Mouse (Mus musculus): ENCODE measurements at regions not wholly inside any gene's neighbourhood (a gene's known extent, or its start where the extent isn't known, plus 50 kb on each side); places are given as distances from the start of the nearest gene placed in this dataset.

DNA sequence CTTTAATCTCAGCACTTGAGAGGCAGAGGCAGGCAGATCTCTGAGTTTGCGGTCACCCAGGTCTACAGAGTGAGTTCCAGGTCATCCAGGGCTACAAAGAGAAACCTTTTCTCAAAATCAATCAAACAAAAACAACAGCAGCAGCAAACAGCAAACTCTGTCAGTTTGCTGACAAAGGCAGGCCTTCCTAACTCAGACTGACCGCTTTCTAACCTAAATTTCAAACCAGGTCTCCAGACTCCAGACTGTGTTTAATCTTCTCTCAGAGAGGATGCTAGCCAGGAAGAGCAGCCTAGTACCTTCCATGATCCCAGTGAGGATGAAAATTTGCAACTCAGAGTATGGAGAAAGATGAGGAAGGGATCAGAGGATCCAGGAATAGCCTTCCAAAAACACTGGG, 185.7 kb upstream of the Cpeb2 start:
- DNase-seq (ENCODE audit: extremely low spot score, low spot score), result no peak

DNA sequence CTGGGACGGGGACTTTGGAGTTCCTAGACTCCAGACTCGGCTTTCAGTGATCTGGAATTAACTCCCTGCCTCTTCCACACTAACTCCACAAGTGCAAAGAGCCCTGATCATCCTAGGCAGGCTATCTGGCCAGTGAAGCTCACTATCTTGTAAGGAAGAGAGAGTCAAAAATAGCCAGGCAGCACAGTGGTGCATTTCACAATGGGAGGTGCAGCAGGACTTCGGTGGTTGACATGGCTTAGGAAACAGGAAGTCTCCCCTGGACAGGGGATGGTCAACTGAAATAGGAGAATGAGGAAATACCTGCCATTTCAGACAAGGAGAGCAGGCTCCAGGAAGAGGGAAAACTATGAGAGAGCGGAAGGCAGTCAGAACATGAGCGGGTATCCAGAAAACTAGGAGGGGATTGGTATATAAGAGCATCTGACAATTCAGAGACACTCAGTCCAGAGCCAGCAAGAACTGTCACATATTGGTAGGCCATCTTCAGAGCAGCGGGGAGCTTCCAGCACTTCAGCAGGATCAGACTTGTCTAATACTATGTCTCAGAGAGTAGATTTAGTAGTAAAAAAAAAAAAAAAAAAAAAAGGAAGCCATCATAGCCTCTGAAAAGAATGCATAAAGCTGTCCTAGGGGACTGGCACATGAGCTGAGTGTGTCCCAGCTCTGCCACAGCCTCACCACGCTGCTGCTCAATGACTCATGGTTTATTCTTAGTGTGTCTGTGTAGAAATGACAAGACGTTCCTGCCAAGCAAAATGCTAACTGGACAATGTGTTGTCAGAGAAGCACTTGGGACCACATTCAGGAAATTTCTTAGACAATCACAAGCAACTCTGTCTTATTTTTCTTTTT, 184.5 kb upstream of the Cpeb2 start:
- DNase-seq (ENCODE audit: extremely low spot score, low spot score), result no peak

DNA sequence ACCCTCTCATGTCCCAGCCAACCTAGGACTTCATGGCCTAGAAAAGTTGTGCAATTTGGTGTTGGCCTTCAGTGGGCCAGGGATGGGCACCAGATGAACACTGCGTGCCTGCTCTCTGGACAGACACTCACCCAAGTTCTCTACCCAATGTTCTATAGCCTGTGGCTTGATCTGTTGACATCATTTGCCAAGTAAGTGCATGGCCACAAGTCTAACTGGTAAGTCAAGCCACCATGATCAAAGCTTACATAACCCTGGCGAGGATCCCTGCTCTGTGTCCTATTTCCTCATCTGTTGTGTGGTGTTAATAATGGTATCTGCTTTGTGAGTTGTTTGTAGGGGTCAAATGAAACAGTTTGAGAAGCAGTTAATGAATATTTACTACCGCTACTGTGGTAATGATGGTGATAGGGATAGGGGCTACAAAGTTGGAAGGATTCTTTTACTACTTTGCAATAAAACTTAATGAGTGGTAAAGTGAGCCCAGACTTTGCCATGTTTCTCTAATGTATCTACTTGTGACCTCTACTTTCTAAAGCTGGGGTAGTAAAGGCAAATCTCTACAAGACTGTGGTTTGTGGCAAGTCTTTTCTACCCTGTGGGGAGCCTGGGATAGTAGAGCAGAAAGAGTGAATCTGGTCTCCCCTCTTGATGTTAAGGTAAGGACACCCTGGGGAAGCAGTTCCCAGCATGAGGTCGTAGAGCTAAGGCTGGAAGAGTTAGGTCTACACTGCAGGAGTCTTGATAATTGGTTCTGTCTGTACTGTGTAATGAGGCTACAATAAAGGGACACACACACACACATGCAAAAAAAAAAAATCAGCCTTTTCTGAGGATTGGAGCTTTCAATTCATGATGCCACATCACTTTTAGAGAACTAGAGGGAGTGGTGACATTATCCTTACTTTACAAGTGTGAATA, 183.3 kb upstream of the Cpeb2 start:
- DNase-seq (ENCODE audit: extremely low spot score, low spot score), result no peak

DNA sequence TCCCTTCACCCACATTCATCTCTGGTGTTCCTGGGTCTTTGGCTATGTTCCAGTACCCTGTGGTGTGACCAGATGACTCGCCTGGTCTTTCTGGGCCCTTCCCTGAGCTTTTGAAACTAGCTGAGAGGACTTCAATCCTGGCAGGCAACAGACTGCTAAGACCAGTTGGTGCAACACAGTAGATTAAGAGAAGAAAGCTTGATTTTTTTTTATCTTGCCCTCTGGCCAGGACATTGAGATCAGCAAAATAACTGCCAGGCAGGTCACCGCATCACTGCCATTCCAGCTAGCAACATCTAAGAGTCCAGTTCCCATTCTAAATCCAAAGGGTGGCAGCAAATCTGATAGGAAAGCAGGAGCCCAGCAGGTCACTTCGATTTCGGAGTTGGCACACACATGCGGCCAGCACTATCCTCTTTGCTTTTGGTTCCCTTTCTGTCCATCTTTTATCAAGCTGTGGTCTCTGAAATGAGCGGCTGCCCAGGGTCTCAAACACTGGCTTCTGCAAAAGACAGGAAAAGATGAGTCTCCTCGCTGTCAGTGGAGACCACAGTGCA, 181.9 kb upstream of the Cpeb2 start:
- no peak for DNase-seq (ENCODE audit: extremely low spot score, low spot score)

DNA sequence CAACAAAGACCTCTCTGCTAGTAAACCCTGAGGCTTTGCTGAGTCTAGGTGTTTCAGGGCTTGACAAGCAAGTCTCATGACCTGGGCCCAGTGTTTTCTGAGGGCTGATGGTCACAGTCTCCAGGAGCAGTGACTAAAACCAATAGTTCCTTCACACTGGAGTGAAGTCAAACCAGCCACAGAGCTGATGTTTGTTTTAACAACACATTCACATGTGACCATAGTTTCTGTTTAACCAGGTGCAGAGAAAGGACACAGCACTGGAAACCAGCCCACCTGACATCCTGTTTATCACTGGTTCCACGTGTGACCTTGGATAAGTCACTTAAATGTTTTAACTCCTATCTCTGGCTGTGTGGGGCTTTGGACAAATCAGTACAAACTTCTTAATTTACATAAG, 180.3 kb upstream of the Cpeb2 start:
- DNase-seq (ENCODE audit: extremely low spot score, low spot score), result no peak

DNA sequence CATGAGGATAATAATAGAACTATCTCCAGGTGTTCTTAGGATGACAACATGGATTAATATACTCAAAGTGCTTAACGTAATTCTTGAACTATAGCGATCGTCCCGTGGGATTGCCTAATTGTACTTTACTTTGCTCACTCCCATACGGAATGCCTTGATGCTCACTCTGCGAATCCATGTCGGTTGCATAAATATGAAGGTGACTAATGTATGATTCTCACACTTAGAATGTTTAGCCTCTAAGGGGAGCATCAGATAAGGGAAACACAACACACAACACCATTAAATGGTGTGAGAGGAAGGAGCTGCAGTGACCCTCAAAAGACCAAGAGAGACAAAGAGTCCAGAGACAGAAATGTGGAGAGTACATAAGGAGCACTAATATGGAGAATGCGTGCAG, 178.4 kb upstream of the Cpeb2 start:
- DNase-seq (ENCODE audit: extremely low spot score, low spot score), result no peak

DNA sequence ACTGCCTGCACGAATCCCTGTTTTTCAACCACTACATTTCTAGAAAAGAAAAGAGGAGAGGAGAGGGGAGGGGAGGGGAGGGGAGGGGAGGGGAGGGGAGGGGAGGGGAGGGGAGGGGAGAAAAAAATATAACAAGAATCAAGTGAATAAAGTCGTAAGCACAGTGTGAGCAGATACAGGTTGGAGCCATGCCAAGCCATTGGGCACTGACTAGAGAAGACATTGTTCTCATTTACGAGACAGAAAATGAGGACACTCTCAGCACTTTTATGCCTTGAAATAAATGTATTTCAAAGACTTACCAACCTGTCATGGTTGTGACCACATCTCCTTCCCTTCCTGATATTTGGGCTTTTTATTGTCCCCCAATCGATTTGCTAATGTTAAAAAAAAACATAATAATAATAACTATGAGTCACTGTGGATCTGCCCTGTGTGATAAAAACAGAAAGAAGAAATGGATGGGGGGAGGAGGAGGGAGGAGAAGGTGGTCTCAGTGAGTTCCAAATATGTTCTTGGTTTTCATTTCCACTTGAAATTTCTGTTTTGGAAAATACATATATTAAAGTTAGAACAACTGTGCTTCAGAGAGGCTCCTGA, 177.8 kb upstream of the Cpeb2 start:
- DNase-seq (ENCODE audit: extremely low spot score, low spot score), result no peak

DNA sequence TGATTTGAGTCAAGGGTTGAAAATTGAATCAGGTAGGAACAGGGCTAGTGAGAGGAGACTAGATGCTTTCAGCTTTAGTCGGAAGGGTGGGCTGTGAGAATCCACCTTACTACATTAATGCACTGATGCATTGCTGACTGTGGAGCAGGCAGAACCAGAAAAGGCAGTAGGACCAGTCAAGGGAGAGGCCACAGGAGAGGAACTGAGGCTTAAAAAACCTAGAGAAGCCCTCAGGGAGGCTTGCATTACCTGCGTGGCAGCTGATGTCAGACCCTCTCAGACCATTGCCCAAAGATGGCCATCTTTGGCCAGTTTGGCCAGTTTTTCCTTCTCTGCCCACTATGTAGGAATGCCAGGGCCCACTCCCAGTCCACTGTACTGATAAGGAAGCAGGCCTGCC, 176.5 kb upstream of the Cpeb2 start:
- DNase-seq (ENCODE audit: extremely low spot score, low spot score), result no peak

DNA sequence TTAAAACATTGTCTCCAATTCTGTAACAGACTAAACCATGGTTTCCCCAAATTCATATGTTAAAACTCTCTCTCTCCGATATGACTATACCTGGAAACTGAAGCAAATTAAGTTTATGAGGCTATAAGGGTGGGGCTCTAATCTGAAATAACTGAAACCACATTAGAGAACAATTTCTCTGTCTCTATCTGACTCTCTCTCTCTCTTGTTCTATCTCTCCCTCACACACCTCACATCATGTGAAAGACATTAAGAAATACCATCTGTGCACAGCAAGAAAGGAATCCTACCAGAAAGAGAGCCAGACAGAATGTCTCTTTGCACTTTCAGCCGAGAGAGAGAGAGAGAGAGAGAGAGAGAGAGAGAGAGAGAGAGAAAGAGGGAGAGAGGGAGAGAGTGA, 171.7 kb upstream of the Cpeb2 start:
- DNase-seq (ENCODE audit: extremely low spot score, low spot score), result no peak

DNA sequence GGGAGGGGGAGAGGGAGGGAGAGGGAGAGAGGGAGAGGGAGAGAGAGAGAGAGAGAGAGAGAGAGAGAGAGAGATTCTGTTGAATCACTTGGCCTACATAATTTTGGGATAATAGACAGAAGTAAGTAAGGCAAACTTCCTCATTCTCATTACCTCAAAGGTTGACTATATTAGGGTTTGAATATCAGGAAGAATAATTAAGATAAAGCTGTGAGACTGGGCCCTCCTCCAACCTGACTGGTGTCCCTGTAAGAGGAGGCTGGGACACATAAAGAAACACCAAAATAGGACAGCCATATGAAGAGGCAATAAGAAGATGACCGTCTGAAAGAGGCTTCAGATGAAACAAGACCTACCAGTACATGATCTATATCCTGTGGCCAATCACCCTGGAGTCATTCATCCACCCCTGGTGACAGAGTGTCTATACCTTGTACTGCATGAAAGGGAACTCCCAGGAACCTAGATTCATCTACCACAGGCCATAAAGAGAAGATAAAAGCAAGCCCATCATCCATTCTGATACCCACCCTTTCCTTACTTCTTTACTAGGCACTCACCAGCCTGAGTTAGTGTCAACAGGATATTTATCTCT, 171.1 kb upstream of the Cpeb2 start:
- no peak for DNase-seq (ENCODE audit: extremely low spot score, low spot score)

DNA sequence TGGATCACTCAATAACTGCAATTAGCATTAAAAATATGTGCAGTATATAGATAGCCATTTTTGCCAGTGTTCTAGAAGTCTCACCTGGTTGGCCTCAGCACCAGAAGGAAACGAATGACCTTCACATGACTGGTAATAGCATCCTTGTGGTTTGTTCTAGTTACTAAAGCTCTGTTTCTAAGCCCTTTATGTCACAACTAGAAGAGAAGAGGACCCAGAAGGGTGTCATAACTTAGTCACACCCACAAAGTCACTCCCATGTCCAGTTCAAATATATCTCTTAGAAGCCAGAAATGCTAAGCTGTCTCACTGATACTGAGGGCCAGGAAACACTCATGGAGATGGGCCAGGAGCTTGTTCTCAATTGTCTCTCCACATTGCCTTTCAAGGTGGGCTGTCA, 170.5 kb upstream of the Cpeb2 start:
- DNase-seq (ENCODE audit: extremely low spot score, low spot score), result no peak

DNA sequence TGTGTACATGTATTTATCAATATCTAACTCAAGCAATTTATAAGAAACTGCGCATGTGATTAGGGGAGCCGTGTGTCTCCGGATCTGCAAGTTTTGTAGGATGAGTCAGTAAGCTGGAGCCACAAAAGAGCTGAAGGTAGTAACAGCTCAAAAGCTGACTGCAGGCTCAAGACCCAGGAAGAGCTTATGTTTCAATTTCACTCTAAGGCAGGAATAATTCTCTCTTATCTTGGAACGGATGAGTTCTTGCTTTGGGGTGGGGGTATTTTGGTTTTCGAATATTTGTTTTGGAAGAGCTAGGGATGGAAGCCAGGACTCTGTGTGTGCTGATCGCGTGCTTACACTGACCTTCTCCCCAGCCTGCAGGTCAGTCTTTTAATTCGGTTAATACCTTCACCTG, 169.6 kb upstream of the Cpeb2 start:
- DNase-seq (ENCODE audit: extremely low spot score, low spot score), result no peak

DNA sequence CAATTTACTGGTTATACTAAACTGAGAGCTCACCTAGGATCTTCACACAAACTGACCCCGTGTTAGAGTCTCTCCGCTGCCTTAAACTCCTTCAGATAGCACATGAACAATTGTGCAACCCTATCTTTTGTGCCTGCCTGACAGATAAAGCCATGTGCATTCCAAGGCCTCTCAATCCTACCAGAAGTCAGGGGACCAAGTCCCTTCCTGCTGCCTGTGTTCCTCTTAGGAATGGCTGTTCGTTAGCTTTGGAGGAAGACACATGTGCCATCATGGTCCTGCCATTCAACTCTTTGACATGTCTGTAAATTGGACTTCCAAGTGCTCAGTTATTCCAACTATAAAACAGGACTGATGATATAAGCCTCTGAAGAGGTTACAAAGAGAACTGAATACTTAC, 161.4 kb upstream of the Cpeb2 start:
- no peak for DNase-seq (ENCODE audit: extremely low spot score, low spot score)

DNA sequence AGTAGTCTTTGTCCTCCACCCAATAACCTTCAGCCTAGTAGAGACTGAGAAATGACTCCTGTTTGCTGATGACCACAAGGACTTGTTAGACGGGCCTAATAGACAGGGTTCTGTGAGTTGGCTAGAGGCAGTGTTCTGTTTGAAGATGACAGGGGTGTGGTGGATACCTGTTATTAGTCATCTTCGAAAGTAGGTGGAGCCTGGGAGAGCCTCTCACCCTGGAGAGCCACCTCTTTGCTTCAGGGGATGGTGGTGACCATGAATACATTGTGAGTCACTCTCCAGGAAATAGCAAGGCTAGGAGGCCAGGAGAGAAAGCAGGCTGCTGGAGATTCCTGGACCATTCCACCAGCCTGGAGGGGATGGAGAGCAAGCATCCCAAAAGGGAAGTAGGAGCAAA, 160.6 kb upstream of the Cpeb2 start:
- DNase-seq (ENCODE audit: extremely low spot score, low spot score), result no peak

DNA sequence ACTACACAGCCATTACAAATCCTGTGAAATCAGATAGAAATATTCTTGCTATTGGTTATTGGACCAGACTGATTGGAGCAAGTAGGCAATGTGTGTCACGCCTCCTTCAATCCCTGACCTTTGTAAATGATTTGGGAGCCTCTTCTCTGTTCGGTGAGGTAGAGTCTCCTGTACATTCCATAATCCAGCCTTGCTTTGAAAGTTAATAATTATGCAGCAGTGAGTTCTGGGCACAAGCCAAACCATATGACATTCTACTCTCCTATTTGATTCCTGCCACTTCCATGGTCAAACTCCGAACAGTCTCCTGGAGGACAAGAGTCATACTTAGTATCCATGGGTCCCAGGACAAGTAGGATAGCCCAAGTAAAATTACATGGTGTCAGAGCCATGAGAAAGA, 158.4 kb upstream of the Cpeb2 start:
- no peak for DNase-seq (ENCODE audit: extremely low spot score, low spot score)

DNA sequence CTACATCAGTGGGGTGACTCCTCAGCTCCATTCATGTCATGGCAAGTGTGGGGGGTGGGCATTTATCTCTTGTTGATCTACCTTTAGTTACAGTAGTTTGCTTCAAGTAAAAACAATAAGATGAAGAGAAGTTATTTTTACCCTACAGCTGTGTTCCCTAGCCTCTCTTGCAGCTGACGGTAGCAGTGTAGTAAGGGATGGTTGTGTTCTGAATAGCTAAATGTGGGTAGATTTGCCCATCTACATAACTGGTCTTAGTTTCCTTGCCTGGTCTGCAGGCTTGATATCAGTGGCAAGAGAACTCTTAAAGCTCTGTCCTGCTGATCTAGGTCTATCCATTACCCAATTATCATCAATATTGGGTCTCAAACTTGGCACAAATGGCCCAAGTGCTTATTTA, 152.7 kb upstream of the Cpeb2 start:
- DNase-seq (ENCODE audit: extremely low spot score, low spot score), result no peak

DNA sequence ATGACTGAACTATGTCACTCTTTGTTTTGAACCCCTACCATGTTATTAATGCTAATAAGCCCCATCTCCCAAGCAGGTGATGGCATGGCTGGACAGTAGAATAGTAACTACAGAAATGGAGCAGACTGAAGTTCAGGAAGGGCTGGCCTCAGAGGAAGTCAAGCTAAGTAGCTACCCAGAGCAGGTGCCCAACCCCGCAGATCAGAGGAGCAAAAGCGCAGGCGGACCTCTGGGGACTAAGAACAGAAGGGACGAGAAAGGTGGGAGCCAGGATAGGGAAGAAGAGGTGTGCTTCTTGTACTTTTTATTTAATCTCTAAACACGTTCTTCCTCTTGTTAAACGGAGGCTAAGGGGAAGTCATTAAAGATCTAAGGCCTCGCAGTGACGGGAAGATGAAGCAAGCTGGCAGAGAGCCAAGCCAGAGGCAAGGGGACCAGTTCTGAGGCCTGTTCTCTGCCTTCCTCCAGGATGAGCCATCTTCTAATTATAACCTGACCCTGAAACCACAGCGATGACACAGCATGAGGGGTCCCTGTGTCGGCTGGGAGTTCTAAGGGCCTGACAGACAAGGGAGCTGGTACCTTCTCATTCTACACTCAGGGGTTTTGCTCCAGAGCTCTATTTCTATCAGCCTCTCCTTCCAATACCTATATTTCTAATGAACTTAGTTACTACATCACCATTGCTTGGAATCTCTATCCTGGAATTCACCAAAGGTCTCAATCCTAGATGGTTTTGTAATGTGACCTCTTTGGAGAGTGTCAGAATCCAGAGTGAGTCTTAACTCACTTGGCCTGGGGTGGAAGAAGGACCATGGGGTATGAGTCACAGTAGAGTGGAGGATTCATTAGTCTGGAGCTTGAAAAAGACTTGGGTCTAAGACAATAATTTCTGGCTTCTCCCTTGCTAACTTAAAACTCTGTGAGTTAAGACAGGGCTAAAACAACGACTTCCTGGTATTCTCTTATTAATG, 151.1 kb upstream of the Cpeb2 start:
- no peak for DNase-seq (ENCODE audit: extremely low spot score, low spot score)

DNA sequence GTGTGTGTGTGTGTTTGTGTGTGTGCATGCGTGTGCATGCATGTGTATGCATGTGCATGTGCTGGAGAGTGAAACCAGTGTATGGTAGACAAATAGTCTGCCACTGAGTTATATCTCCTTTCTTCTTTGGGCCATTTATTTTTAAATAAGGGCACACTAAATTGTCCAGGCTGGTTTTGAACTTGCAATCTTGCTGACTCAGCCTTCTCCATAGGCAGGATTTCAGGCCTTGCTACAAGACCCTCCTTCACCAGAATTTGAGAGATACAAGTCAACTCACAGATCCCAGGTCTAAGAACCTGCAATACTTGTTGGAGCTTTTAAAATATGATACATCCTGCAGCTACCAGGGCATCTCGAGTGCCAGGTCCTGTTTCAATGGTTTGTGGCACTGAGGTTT, 145.9 kb upstream of the Cpeb2 start:
- no peak for DNase-seq (ENCODE audit: extremely low spot score, low spot score)

DNA sequence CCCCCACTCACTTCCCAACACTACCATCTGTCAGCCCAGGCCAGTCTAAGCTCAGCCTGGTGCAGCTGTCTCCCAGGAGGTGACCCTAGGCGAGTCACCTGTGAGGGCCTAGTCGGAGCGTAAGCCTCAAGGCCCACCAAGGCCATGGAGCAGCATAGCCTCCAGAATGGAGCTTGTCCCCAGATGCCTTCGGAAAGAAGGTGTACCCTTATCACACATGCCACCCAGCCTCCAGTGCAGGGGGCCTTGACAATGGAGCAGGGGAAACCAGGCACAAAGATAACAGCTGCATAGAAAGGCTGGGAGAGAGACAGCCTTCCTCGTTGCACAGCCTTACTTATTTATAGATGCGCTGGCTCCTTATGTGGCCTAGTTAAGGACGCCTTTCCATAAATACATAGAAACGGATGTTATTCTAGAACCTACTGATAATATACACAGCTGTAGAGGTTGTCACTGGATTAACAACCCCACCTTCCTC, 145.0 kb upstream of the Cpeb2 start:
- DNase-seq (ENCODE audit: extremely low spot score, low spot score), result no peak
